Mouse (Mus musculus) hindbrain, embryonic 16.5 days (tissue): ENCODE measurements around the gene Gna14. TPM values are rescaled to one million over a fixed set of nuclear protein-coding genes. Genes with fewer than 3 reads are reported as not detected.

ENCODE experiments used
- ATAC-seq: fragments of 200-750 bp; cut with Nextera tagmentation; 2 replicates; pipeline ENCODE4 v1.8.0; 2017; ENCODE audit warnings: moderate TSS enrichment, moderate library complexity
- H3K27ac ChIP-seq: fragments of 300-500 bp; sonication (generic); 2 replicates; pipeline ENCODE4 v1.5.1; 2014; ENCODE audit warnings: low read depth, mild to moderate bottlenecking, control low read depth, low read length, moderate library complexity
- H3K27me3 ChIP-seq: fragments of 300-500 bp; sonication (generic); replicated peaks from 2 replicates; pipeline ENCODE4 v1.6.1; 2014; ENCODE audit warnings: low read length; ENCODE audit not compliant: control insufficient read depth, insufficient read depth
- H3K36me3 ChIP-seq: fragments of 300-500 bp; sonication (generic); 2 replicates; pipeline ENCODE4 v1.6.1; 2014; ENCODE audit warnings: mild to moderate bottlenecking, low read length, moderate library complexity, mixed read lengths; ENCODE audit not compliant: control insufficient read depth, insufficient read depth
- H3K4me1 ChIP-seq: fragments of 300-500 bp; sonication (generic); 2 replicates; pipeline ENCODE4 v1.6.1; 2014; ENCODE audit warnings: low read depth, low read length; ENCODE audit not compliant: control insufficient read depth, insufficient read depth
- H3K4me2 ChIP-seq: fragments of 300-500 bp; sonication (generic); 2 replicates; pipeline ENCODE4 v1.6.1; 2014; ENCODE audit warnings: mild to moderate bottlenecking, low read length, control low read depth, moderate library complexity
- H3K4me3 ChIP-seq: fragments of 300-500 bp; sonication (generic); 2 replicates; pipeline ENCODE4 v1.5.1; 2014; ENCODE audit warnings: mild to moderate bottlenecking, low read length, control low read depth, moderate library complexity
- H3K9ac ChIP-seq: fragments of 300-500 bp; sonication (generic); 2 replicates; pipeline ENCODE4 v1.6.1; 2014; ENCODE audit warnings: low read depth, mild to moderate bottlenecking, control low read depth, low read length, moderate library complexity
- H3K9me3 ChIP-seq: fragments of 300-500 bp; sonication (generic); 2 replicates; pipeline ENCODE4 v1.6.1; 2014; ENCODE audit warnings: mild to moderate bottlenecking, low read length, moderate library complexity; ENCODE audit not compliant: control insufficient read depth
- WGBS: fragments of 180-500 bp; shearing (Covaris S2); extraction: QIAGEN DNeasy Blood & Tissue Kit; methylation state at CpG from one replicate; pipeline ENCODE4 v1.1.7; 2014; 5-methylcytosine and 5-hydroxymethylcytosine counted together
- polyA plus RNA-seq: library from polyadenylated mRNA; unstranded; fragments of >200 nt; fragmentation: Nextera tagmentation; extraction: Ambion mirVana; gene quantifications from 2 replicates; pipeline ENCODE4 v1.2.1, GENCODE M21; 2015

Gna14 gene
- polyA plus RNA-seq, 1 experiment from 2014 or later: 0.88 TPM

DNA sequence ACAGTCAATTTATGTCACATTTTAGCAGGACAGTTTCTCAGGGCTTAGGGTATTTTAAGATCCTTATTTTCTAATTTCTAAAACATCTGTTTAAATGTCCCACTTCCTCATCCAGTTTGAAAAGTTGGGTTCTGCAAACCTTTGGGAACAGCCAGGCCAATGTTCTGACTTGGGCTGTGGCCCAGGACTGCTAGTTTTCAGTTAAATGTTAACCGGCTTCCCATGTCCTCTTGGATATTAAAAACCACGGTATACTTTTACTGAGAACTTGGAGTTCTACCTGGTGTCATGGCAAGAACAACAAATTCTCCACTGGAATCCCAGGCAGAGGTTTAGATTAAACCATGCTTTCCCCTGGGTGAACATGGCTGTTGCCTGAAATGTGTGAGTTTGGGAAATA lies 102.9 kb downstream of the Gna14 start:
- no peak for ATAC-seq

DNA sequence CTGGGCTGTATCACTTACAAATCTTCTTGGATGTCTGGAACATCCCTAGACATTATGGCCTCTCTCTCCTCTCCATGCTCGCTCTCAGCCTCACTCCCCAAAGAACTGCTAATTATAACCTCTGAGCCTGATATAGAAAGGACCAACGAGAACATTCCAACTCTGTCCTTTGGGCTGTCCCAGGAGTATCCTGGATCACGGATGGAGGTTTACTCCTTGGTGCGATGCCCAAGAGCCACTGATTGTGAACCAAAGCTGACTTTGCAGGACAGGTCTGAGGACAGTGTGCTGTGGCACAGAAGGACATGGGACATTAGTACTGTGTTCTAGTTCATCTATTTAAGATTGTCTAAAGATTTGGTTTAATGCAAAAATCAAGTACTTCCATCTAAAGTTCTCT lies 108.1 kb downstream of the Gna14 start:
- no peaks in the 10 kb centered on the region for H3K9me3 ChIP-seq
- no peak overlapping the region for H3K27ac ChIP-seq
- H3K9ac ChIP-seq: no peak overlapping the region
- H3K4me2 ChIP-seq: no peak overlapping the region
- no peak for ATAC-seq
- H3K36me3 ChIP-seq: no peaks in the 10 kb centered on the region
- no peaks in the 10 kb centered on the region for H3K27me3 ChIP-seq
- H3K4me3 ChIP-seq: no peak overlapping the region
- H3K4me1 ChIP-seq: no peaks in the 10 kb centered on the region
- 86% methylated on average over 4 of the region's 4 CpGs for WGBS

More for the DNA sequence above, 102.9 kb downstream of the Gna14 start:
- Histone ChIP-seq H3K4me1 (no peaks in the 10 kb centered on the region), H3K9ac (no peak overlapping the region), H3K36me3 (no peaks in the 10 kb centered on the region), H3K9me3 (no peaks in the 10 kb centered on the region), H3K4me2 (no peak overlapping the region), H3K27me3 (no peaks in the 10 kb centered on the region), H3K4me3 (no peak overlapping the region), H3K27ac (no peak overlapping the region)
- 94% methylated on average over 2 of the region's 2 CpGs for WGBS

DNA sequence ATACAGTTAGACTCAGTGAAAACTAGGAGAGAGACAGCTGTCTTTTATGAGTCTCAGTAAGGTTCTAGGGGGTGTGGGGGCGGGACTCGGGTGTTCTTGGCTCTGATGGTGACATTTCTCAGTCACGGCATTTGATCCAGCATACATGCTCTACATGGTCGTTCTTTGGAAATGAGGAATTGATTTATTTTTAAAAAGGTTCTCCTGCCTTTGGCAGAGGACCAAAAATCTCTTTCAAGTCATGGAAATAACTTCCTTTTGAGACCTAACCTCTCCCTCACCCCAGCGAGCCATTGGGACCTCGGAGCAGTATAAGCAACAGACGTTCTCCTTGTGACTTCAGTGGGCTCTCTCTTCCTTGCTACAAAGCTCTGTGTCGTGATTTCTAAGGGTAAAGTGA lies 121.4 kb downstream of the Gna14 start:
- Histone ChIP-seq H3K27ac (no peak overlapping the region), H3K4me1 (no peaks in the 10 kb centered on the region), H3K36me3 (no peaks in the 10 kb centered on the region), H3K4me3 (no peak overlapping the region), H3K9ac (no peak overlapping the region), H3K4me2 (no peak overlapping the region), H3K9me3 (no peaks in the 10 kb centered on the region), H3K27me3 (no peaks in the 10 kb centered on the region)
- ATAC-seq: no peak
- WGBS: 51% methylated on average over 8 of the region's 8 CpGs

DNA sequence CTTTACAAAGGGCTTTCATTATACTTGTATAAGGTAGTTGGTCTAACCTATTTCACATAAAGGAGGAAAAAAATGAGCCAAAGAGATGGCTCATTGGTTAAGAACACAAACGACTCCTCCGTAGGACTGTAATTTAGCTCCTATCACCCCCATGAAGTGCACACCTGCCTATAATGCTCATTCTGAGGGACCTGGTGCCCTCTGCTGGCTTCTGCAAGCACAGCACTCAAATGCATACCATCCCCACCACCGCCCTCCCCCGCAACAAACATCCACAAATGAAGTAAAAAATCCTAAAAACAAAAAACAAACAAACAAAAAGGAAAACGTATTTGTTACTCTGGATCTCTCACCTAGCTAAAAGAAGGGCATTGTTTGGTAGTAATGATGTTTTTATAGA lies 122.4 kb downstream of the Gna14 start:
- Histone ChIP-seq H3K4me2 (no peak overlapping the region), H3K36me3 (no peaks in the 10 kb centered on the region), H3K9ac (no peak overlapping the region), H3K4me3 (no peak overlapping the region), H3K9me3 (no peaks in the 10 kb centered on the region), H3K27me3 (no peaks in the 10 kb centered on the region), H3K27ac (no peak overlapping the region), H3K4me1 (no peaks in the 10 kb centered on the region)
- ATAC-seq: no peak
- 74% methylated on average over 5 of the region's 5 CpGs for WGBS

DNA sequence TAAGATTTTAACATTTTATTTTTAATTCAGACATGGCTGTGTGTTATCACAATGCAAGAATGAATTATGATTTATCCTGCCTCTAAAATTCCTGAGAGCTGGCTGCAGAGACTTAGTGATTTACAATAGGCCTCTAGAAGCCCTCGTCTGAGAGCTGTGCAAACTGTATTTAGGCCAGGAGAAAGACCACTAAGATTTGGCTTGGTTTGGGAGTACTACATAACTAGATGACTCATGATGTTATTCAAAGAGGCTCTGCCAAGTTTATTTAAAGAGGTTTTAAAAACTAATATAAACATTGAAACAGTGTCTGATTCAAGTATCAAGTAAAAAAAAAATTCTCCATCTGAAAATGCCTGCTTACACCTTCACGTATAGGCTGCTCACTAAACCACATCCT lies 123.0 kb downstream of the Gna14 start:
- Histone ChIP-seq H3K27ac (no peak overlapping the region), H3K4me2 (no peak overlapping the region), H3K27me3 (no peaks in the 10 kb centered on the region), H3K9ac (no peak overlapping the region), H3K9me3 (no peaks in the 10 kb centered on the region), H3K4me1 (no peaks in the 10 kb centered on the region), H3K4me3 (no peak overlapping the region), H3K36me3 (no peaks in the 10 kb centered on the region)
- no peak for ATAC-seq
- WGBS: 79% methylated on average over 2 of the region's 2 CpGs

DNA sequence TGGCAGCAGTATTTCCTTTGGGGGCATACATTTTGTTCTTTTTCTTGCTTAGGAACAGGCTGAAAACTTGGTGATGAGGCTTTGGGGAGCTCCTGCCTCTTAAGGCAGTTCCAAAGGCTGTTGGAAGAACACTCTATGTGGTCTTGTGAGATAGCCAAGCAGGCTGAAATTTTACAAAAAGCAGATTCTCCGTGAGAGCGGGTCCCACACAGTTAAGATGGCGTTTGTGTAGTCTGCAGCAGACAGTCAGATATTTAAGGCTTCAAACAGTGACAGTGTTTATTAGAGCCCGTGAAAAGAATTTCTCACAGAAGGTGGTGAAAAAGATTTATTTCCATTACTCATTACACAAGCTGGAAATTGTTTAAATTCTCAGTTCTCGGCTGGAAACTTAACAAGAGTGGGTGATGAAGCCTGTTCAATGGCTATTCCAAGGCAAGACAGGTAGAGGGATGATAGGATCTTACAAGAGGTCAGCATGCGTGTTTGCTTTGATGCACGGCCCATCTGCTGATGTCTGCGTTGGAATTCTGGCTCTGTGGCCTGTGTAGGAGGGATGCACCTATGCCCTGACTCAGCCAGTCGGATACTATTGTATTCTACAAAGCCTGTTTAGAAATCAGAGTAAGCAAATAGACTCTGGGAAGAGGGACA lies 123.8 kb downstream of the Gna14 start:
- Histone ChIP-seq H3K9me3 (no peaks in the 10 kb centered on the region), H3K27me3 (no peaks in the 10 kb centered on the region), H3K36me3 (no peaks in the 10 kb centered on the region), H3K4me3 (no peak overlapping the region), H3K4me1 (no peaks in the 10 kb centered on the region), H3K27ac (no peak overlapping the region), H3K9ac (no peak overlapping the region), H3K4me2 (no peak overlapping the region)
- no peak for ATAC-seq
- 77% methylated on average over 9 of the region's 9 CpGs for WGBS

DNA sequence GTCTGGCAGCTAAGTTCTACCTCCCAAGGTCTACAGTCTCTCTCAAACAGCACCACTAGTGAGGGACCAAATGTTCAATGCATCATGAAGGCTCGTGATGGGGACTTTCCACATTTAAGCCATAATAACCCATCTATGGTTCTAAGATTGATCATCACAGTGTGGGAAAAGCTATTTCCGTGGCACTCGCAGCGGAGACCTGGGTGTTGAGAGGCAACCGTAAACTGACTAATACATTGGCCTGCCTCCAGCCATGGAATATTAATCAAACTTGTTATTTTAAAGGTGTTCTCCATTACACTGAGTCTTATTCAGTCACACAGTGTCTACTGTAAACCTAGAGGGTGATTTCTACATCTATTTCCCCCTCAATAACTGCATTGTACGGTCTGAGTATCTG lies 127.1 kb downstream of the Gna14 start:
- WGBS: 91% methylated on average over 6 of the region's 6 CpGs
- Histone ChIP-seq H3K9me3 (no peaks in the 10 kb centered on the region), H3K4me1 (no peaks in the 10 kb centered on the region), H3K4me2 (no peak overlapping the region), H3K9ac (no peak overlapping the region), H3K4me3 (no peak overlapping the region), H3K27ac (no peak overlapping the region), H3K36me3 (no peaks in the 10 kb centered on the region), H3K27me3 (no peaks in the 10 kb centered on the region)
- ATAC-seq: no peak

DNA sequence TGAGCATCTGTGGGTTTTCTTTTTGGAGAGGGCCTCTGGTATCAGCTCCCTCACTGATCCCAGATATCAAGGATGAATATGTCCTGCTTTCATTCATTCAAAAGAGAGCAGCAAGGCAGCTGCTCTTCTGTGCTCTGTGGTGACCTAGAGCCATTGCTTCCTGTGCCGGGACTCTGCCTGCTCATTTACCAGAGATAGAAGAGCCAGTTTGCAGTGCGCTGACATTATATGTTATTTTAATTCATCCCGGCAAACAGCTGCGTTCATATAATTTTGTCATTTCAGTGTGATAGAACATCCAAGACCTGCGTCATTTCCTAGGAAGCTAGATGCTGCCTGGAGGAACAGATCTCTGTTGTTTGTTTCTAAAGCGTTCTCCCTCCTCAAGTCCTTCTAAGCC lies 141.2 kb downstream of the Gna14 start:
- H3K9me3 ChIP-seq: no peaks in the 10 kb centered on the region
- no peaks in the 10 kb centered on the region for H3K27me3 ChIP-seq
- H3K9ac ChIP-seq: no peak overlapping the region
- no peak overlapping the region for H3K27ac ChIP-seq
- H3K4me3 ChIP-seq: no peak overlapping the region
- ATAC-seq: no peak
- WGBS: 88% methylated on average over 6 of the region's 6 CpGs
- H3K4me2 ChIP-seq: no peak overlapping the region
- H3K36me3 ChIP-seq: no peaks in the 10 kb centered on the region
- no peaks in the 10 kb centered on the region for H3K4me1 ChIP-seq

DNA sequence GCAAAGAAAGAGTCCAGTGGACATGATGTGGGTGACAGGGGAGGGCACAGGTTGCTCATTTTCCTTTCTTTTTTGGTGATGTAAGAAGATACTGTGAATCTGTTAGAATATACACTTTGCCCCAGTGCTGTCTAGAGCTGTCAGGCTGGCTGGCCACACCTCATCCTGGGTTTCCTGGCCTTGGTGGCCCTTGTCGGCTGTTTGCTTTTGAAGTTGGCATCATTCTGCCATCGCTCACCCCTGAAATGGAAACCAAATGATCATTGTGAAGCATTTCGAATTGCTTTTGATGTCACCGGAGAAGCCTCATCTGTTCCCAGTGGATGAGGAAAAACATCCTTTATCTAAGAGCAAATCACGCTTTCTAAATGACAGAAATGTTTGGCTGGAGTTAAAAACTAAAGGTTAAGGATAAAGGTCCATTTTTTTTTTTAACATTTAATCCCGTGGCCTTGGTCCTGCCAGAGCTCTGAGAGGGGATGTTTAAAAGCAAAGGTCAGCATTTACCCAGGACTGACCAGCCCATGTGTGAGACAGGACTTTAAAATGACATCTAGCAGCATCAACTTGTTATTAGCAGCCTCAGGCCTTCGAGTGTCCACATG lies 144.2 kb downstream of the Gna14 start:
- Histone ChIP-seq H3K27ac (no peak overlapping the region), H3K4me2 (no peak overlapping the region), H3K36me3 (no peaks in the 10 kb centered on the region), H3K9me3 (no peaks in the 10 kb centered on the region), H3K27me3 (no peaks in the 10 kb centered on the region), H3K9ac (no peak overlapping the region), H3K4me1 (no peaks in the 10 kb centered on the region), H3K4me3 (no peak overlapping the region)
- 88% methylated on average over 7 of the region's 7 CpGs for WGBS
- no peak for ATAC-seq
